Mouse (Mus musculus): ENCODE data around the gene Trim29.

Trim29 gene

GRCm38 (mm10) chr9:43368781-43369180 lies 58.1 kb downstream of the Trim29 start:
- no peak for DNase-seq (ENCODE audit: low read depth in 1 of 2, low spot score in 2 of 2)

- DNase-seq (ENCODE audit: low read depth in 1 of 2, low spot score in 2 of 2): no peak
These were observed 73.2 kb downstream of the Trim29 start for GRCm38 (mm10) chr9:43383871-43384270.

GRCm38 (mm10) chr9:43384400-43384799 lies 73.8 kb downstream of the Trim29 start:
- no peak for DNase-seq (ENCODE audit: low read depth in 1 of 2, low spot score in 2 of 2)

All from monocyte, adult 2 months (primary cell).